Mouse (Mus musculus): ENCODE measurements around the gene Trub1.
A peak's percentile ranks its signal among the peaks of the same experiment; 100 is the strongest.

Gene Trub1

GRCm38 (mm10) chr19:57452492-57453217 is at the start of gene Trub1:
Gene Trub1, plus strand, starts transcription at chr19:57452912.
- DNase-seq (ENCODE audit: low read depth), result peak; percentile 63

- DNase-seq (ENCODE audit: low read depth), result peak; percentile 47
Observed at GRCm38 (mm10) chr19:57403700-57404501, 48.8 kb upstream of the Trub1 start.

- DNase-seq (ENCODE audit: low read depth), result no peak
Observed at GRCm38 (mm10) chr19:57404502-57404848, 48.2 kb upstream of the Trub1 start.

GRCm38 (mm10) chr19:57407947-57408346 is 44.8 kb upstream of the Trub1 start:
- no peak for DNase-seq (ENCODE audit: low read depth)

GRCm38 (mm10) chr19:57411375-57412196 is 41.1 kb upstream of the Trub1 start:
- DNase-seq (ENCODE audit: low read depth), result no peak

- DNase-seq (ENCODE audit: low read depth), result no peak
Observed at GRCm38 (mm10) chr19:57413170-57413569, 39.5 kb upstream of the Trub1 start.

GRCm38 (mm10) chr19:57413918-57414317 is 38.8 kb upstream of the Trub1 start:
- DNase-seq (ENCODE audit: low read depth), result no peak

- DNase-seq (ENCODE audit: low read depth), result no peak
Observed at GRCm38 (mm10) chr19:57415031-57415807, 37.5 kb upstream of the Trub1 start.

GRCm38 (mm10) chr19:57417800-57418580 is 34.7 kb upstream of the Trub1 start:
- DNase-seq (ENCODE audit: low read depth), result no peak

GRCm38 (mm10) chr19:57423402-57423801 is 29.3 kb upstream of the Trub1 start:
- DNase-seq (ENCODE audit: low read depth), result no peak

- no peak for DNase-seq (ENCODE audit: low read depth)
Observed at GRCm38 (mm10) chr19:57425296-57425695, 27.4 kb upstream of the Trub1 start.

GRCm38 (mm10) chr19:57426841-57427240 is 25.9 kb upstream of the Trub1 start:
- no peak for DNase-seq (ENCODE audit: low read depth)

GRCm38 (mm10) chr19:57427756-57428438 is 24.8 kb upstream of the Trub1 start:
- DNase-seq (ENCODE audit: low read depth), result no peak

GRCm38 (mm10) chr19:57428641-57429040 is 24.1 kb upstream of the Trub1 start:
- DNase-seq (ENCODE audit: low read depth), result no peak

- DNase-seq (ENCODE audit: low read depth), result no peak
Observed at GRCm38 (mm10) chr19:57429926-57430325, 22.8 kb upstream of the Trub1 start.

- no peak for DNase-seq (ENCODE audit: low read depth)
Observed at GRCm38 (mm10) chr19:57431476-57431875, 21.2 kb upstream of the Trub1 start.

- no peak for DNase-seq (ENCODE audit: low read depth)
Observed at GRCm38 (mm10) chr19:57434024-57434423, 18.7 kb upstream of the Trub1 start.

- no peak for DNase-seq (ENCODE audit: low read depth)
Observed at GRCm38 (mm10) chr19:57436586-57437021, 16.1 kb upstream of the Trub1 start.

GRCm38 (mm10) chr19:57437042-57437441 is 15.7 kb upstream of the Trub1 start:
- no peak for DNase-seq (ENCODE audit: low read depth)

GRCm38 (mm10) chr19:57439296-57439695 is 13.4 kb upstream of the Trub1 start:
- DNase-seq (ENCODE audit: low read depth), result no peak

Measured in fibroblast of lung, adult 2 months (primary cell).